Mouse (Mus musculus): ENCODE measurements at regions not wholly inside any gene's neighbourhood (a gene's known extent, or its start where the extent isn't known, plus 50 kb on each side); places are given as distances from the start of the nearest gene placed in this dataset.

- DNase-seq: peak; percentile 54
These were observed 141.8 kb upstream of the Csf3r start for GRCm38 (mm10) chr4:125882531-125882930.

DNA sequence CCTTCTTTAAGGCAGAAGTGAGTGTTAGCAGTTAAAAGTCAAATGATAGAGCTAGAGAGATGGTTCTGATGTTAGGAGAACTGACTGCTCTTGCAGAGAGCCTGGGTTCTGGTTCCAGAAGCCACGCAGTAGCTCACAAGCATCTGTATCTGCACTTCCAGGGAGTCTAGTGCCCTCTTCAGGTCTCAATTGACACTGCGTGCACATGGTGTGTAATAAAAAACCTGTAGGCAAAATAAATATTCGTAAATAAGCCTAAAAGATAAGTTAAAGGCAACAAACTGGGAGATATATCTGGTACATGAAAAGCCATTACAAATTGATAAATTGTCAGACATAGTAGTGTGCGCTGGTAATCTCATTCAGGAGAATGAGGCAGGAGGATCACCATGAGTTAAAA lies 133.8 kb upstream of the Csf3r start:
- no peak for DNase-seq

- no peak for DNase-seq
These were observed 131.2 kb upstream of the Csf3r start for GRCm38 (mm10) chr4:125893139-125893538.

DNA sequence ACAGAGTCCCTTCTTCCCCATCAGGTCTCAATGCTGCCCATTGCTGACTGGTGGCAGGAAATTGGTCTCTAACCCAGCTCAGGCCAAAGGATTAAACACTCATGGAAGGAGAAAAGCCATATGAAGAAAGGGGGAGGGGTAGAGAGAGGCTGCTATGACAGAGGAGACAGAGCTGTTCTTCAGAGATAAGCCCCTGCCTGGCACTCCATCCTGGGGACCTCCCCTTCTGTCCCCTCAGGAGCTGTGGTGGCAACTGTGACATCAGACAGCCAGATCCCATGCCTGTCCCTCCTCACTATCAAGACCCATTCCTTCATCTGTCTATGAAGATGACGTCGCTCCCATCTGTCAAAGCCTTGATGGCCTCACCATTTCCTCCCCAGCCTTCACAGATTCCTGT lies 126.6 kb upstream of the Csf3r start:
- no peak for DNase-seq

DNA sequence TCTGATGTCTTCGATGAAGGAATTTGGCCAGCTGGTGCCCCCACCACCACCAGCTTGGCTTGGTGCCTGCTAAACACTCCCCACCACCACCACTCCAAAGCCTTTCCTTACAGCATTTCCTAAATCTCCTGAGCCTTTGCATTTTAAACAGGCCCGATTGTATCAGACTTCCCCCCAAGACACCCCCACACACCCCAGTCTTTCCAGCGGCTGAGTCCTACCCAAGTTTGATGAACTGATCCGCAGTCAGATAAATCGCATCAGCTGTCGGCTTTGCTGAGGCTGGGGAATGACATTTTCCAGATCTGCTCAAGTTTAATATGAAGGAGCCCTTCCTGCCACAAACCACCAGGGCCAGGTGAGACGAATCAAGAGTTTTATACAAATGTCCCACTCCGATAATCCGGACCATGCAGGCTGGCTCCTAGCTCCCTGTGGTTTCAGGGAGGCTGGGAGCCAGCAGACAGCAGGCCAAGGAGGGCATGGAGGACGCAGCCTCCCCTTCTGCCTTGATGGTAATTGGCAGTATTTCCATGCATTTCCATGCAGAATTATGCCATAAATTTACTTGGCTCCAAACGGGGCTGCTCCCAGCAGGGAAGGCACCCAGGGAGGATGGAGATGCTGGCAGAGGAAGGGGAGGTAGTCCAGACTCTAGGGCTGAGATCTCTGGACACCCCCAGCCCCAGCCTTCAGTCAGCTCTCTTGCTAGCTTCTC lies 125.6 kb upstream of the Csf3r start:
- DNase-seq: no peak

- DNase-seq: no peak
These were observed 122.6 kb upstream of the Csf3r start for GRCm38 (mm10) chr4:125901546-125902276.

DNA sequence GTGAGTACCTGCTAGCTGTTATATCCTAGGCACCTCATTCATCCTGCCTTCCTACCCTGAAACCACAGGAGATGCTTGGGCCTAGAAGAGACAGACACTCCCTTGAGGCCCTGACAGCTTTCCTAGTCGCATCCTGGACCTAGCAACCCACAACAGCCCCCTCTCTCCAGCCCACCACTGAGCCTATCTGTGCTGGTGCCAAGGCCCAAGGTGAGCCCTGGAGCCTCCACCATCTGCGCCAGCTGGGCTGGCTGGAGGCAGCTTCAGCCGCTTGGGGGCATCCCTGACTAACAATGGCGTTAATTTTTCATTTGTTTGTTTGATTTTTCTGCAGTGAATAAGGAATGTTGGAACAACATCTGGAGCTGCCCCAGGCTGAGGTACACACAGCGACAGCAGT lies 118.1 kb upstream of the Csf3r start:
- no peak for DNase-seq

- no peak for DNase-seq
These were observed 115.4 kb upstream of the Csf3r start for GRCm38 (mm10) chr4:125908901-125909300.

GRCm38 (mm10) chr4:125911541-125912270 lies 112.6 kb upstream of the Csf3r start:
- DNase-seq: no peak

DNA sequence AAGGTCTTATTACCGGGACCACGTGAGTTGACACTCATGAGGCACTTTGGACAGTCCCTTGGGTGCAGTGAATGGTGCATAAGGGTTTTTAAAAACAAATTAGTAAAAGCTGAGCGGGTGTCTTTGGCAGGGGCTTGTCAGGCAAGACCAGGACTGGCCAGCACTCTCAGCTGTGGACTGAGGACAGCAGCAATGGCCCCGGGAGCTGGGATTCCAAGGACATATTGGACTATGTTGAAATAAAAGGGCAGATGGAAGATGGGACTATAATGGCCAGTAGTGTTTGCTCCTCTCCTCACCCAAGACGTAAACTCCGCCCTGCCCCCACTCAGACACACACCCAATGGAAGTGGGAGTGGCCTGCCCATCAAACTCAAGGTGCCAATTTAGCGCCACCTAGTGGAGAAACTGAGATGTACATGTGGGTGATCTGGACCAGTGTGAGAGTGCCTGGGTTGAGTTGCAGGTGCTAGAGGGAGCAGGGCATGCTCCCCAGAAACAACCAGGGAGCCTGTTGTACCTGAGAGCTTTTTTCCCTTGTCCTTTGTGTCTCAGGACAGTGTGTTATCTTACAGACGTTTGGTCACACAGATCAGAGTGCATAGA lies 111.8 kb upstream of the Csf3r start:
- DNase-seq: peak; percentile 60

DNA sequence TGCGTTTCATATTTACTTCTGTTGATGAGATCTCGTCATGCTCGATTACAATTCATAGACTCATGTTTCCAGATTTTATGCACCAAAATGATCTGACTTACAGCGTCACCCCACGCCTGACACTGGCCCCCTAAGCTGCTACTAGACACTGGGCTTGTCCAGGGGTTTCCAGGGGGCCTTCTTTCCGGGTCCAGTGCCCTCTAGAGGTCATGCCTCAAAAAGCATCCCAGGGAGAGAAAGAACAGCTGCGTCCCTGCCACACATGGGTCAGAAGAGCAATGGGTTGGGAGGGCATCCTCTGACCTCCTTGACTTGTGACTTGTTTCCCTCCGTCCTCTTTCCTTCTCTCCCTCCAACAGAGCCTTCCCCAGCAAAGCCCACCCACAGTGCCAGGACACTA lies 109.2 kb upstream of the Csf3r start:
- DNase-seq: no peak

GRCm38 (mm10) chr4:125917210-125917609 lies 107.1 kb upstream of the Csf3r start:
- no peak for DNase-seq

DNA sequence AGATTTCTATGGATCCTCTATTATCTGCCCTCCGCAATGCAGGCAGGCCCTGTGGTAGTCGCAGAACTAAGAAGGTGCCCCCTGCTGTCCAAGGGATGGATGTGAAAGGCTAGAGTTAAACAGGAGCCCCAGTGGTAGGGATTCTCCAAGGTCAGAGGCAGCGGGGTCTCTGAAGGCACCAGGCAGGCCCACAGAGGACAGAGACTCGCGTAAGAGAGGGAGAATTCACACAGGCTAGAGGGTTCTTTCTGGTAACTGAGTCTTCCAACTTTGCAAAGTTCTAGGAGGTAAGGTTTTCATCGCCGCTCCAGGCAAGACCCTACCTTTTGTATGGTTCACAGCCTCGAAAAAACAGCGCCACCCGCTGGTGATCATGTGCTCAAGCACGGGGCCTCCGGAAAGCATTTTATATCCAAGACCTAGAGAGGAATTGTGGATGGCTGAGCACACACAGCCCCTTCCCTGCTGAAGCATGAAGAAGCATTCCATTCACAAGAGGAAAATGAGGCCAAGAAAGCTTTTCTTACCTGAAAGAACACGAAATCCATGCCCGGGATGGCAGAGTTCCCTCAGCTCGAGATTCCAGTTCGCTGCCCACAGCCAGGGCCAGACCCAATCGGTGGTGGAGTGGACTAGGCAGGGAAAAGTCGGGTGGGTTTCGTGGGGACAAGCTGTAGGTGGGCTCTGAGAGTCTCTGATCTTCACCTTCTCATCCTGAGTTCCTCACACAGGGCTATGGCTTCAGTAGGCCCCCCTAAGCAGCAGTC lies 102.6 kb upstream of the Csf3r start:
- peak; percentile 57 for DNase-seq

GRCm38 (mm10) chr4:125922317-125922878 lies 102.0 kb upstream of the Csf3r start:
- DNase-seq: no peak

- DNase-seq: no peak
These were observed 101.1 kb upstream of the Csf3r start for GRCm38 (mm10) chr4:125923225-125923624.

DNA sequence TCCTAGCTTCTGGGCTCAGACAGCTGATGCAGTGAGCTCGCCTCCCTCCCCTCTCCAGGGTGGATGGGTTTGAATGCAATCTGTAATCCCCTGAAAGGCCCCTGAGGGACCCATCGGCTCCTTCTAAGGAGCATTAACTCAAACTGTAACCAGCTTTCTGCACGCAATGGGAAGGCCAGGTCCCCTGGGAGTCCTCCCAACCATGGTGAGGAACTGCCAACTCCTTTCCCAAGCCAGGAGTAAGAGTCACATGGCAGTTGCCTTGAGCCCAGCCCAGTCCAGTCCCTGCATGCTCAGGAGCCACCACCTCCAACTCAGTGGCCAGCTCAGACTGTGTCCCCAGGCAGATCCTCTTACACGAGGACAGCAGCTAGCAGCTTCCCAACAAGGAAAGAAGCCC lies 96.2 kb upstream of the Csf3r start:
- no peak for DNase-seq

GRCm38 (mm10) chr4:125929122-125929772 lies 95.1 kb upstream of the Csf3r start:
- no peak for DNase-seq

GRCm38 (mm10) chr4:125930764-125931163 lies 93.6 kb upstream of the Csf3r start:
- DNase-seq: no peak

GRCm38 (mm10) chr4:125931321-125931720 lies 93.0 kb upstream of the Csf3r start:
- DNase-seq: no peak

- no peak for DNase-seq
These were observed 92.2 kb upstream of the Csf3r start for GRCm38 (mm10) chr4:125932036-125932756.

- no peak for DNase-seq
These were observed 88.0 kb upstream of the Csf3r start for GRCm38 (mm10) chr4:125936357-125936756.
